Mouse (Mus musculus) left cerebral cortex, adult 8-10 months (tissue): Measurements from ENCODE around the gene Supt3. TPM values are rescaled to one million over a fixed set of nuclear protein-coding genes. Genes with fewer than 3 reads are reported as not detected.

Experiments used
- DNase-seq, 2 experiments: peaks; one replicate each; pipeline ENCODE4 v3.0.0; 2022; ENCODE audit warnings: low spot score in 2 of 2
- total RNA-seq, 4 experiments: library from RNA; stranded (reverse); gene quantifications; 2 replicates each; pipeline ENCODE4 v1.2.4; 2022

Supt3 gene
- total RNA-seq, 4 experiments from 2014 or later = 14.4 to 18.0 (median 16.6) TPM

GRCm38 (mm10) chr17:45053371-45053770 is 276.4 kb downstream of the Supt3 start:
- DNase-seq = no peak

DNA sequence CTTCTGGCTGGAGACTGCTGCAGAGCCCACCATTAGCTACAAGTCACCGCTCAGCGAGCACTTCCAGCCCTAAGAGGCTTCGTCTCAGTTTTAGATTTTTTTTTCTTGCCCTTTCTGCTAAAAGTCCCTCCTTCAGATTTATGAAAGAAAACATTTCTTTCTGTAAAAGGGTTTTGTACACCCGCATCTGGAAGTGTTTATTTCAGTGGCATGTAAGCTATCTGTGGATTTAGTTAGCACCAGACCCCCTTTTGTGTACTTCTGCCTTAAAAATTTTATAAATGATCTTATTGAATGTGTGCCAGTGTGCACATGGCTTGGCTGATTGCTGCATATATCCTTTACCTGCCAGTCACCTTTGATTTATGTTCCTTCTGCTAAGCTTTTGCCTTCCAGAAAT is 277.6 kb downstream of the Supt3 start:
- no peak for DNase-seq

DNA sequence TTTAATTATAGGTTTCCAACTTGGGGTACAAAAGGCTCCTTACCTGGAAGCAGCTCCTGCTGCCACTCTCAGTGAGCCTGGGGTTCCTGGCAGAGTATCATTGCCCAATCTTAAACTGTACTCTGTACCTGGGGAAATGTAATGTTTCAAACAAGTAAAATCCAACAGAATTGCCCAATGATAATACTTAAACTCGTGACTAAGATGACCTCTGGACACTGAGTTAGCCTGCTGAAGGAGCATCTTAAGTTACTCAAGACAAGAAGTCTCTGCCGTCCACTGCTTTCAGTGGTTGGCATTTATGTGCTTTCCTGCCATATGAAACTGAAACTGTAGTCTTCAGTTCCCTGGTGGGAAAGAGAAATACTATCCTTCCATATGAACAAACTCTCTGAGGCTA is 279.9 kb downstream of the Supt3 start:
- no peak for DNase-seq

DNA sequence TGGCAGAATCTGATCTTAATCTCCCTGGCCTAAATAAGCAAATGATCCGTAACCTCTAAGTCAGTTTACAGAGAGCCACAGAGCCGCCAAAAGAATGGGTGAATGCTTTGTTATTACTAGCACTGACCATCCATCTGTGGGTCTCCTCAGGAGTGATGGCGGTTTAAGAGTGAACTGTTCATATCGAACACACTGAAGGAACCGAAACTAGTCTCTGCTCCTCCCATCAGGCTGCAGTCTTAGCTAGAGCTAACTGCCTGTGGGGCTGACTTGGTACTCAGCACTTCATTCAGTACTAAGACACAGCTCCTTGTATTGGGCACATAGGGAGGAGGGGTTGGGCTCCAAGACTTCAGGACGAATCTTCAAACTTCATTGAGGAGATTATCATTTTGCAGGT is 280.8 kb downstream of the Supt3 start:
- no peak for DNase-seq

DNA sequence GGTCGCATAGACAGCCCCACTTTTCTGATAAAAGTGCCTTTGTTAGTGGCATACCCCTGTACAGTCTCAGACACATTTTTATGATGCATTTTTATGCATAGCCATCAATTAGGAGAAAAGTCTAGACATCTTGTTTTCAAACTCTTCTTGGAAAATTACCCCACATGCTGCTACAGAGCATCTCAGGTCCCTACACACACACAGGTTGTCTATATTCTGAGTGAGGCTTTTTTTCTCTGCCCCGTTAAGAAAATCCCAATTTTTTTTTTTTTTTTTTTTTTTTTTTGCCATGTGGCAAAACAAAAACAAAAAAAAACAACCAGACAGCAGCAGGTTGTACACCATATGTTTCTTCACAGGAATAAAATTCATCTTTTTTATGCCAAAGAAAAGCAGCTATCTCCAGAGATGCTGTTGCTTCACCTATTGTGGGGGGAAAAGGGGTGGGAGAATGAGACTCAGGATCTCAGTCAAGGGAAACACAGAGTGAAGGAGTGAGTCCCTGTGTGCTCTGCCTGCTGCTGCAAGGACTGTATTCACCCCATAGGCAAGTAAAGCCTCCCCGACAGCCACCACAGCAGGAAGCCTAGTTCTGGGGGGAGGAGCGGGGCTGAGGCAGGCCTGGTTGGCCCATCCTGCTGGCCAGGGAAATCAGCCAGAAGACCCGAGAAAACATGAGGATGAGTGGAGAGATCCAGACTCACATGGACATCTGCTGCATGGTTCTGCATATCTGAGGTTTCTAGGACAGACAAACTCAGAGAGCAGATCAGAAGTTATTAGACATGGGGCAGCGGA is 281.8 kb downstream of the Supt3 start:
- DNase-seq = no peak

GRCm38 (mm10) chr17:45063776-45064175 is 286.8 kb downstream of the Supt3 start:
- DNase-seq = no peak

GRCm38 (mm10) chr17:45065465-45065864 is 288.5 kb downstream of the Supt3 start:
- DNase-seq = no peak

- DNase-seq = no peak
Measured at GRCm38 (mm10) chr17:45067441-45067840, 290.5 kb downstream of the Supt3 start.

GRCm38 (mm10) chr17:45068321-45068720 is 291.4 kb downstream of the Supt3 start:
- DNase-seq = no peak

GRCm38 (mm10) chr17:45072495-45073347 is 295.8 kb downstream of the Supt3 start:
- no peak for DNase-seq

DNA sequence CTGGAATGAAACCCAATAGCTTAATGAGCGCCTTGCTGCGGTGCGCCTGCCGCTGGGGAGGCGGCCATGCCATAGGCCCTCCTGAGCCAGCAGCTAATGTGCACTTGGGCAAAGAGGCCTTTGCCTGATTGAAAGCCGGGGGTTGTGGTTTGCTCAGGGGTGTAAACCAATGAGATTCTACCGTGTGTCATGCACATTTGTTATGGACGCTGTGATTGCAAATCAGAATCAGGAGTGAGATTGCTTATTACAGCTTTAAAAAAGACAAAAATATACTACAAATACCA is 296.3 kb downstream of the Supt3 start:
- DNase-seq = no peak

- no peak for DNase-seq
Measured at GRCm38 (mm10) chr17:45073779-45074178, 296.8 kb downstream of the Supt3 start.

DNA sequence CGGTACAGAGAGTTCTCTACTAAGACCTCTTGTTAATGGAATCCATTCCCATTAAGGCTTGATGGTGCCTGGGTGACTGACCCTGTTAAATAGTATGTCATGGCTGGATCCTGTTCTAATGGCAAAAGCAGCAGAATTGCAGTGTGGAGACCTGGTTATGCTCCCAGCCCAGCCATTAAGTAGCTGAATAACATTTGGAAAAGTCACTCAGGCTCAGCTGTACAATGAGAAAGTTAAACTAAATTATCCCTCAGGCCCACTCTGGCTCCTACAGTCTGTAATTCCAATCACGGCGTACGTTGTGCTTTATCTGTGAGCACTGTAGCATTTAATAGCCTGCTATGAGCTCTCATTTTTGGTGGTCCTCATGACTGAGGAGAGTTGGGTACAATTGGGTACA is 300.0 kb downstream of the Supt3 start:
- DNase-seq = no peak

GRCm38 (mm10) chr17:45077921-45078640 is 301.1 kb downstream of the Supt3 start:
- no peak for DNase-seq

DNA sequence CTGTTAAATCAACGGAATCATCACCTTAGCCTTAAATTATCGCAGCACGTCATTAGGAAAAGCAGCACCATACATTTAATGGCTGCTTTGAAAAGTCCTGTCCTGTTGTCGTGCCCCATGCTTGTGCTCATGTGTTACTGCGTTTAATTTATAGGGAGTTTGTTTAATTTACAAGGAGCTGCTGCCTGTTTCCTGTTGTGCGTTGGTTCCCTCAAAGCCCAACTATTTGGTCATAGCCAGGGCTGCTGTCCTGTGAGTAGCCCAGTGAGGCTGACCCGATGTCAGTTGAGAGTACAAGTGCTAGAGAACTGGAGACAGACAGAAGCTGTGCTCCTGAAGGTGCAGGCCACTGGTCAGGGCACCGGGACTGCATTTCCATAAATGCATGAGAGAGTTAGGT is 304.6 kb downstream of the Supt3 start:
- DNase-seq = no peak

DNA sequence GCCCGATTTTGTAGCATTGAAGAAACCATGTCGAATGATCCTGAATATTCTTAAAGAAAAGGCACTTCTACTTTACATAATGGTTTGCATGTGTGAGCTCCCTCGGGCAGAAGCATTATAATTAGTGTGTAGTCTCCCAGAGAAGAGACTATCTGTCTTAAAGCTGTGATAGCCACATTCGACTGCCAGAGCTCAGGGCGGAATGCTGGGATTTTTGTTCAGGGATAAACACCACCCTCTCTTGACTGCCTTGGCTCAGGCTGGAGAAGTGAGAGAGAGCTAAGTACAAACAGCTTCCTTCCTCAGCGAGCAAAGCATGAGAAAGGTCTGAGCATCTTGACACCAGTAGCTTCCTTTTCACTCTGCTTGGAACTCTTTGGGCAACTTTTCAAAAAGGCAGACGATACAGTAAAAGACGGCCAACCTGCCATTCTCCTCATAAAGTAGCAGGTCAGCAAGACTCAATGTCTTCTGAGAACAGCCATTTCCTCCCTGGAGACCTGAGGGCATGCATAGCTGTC is 305.1 kb downstream of the Supt3 start:
- no peak for DNase-seq

- DNase-seq = no peak
Measured at GRCm38 (mm10) chr17:45086361-45086760, 309.4 kb downstream of the Supt3 start.

GRCm38 (mm10) chr17:45087022-45087421 is 310.1 kb downstream of the Supt3 start:
- no peak for DNase-seq

- DNase-seq = no peak
Measured at GRCm38 (mm10) chr17:45101064-45101463, 324.1 kb downstream of the Supt3 start.

- no peak for DNase-seq
Measured at GRCm38 (mm10) chr17:45115386-45115785, 338.4 kb downstream of the Supt3 start.

GRCm38 (mm10) chr17:45118565-45119471 is 341.9 kb downstream of the Supt3 start:
- no peak for DNase-seq
